ENCODE assay signal across 23 mouse cellular contexts in genomic region chr1:67366038-67366437, GRCm38 (mm10).
DNase-seq lines count a peak whose midpoint lies in the region; ATAC-seq and TF ChIP-seq lines count a peak whose summit lies in the region.
"Had no signal": no experiment of that assay in that cellular context is flagged by ENCODE, and none has a peak within 500 bp of the region (broad histone marks: within the 10 kb centered on the region; RNA-seq: fewer than 3 reads in every experiment).

No protein-coding gene starts in this region.

- H3K9me3 ChIP-seq in embryonic facial prominence, embryonic 11.5 days (replicated peaks; ENCODE audit: control insufficient read depth, low read length), result no peaks in the 10 kb centered on the region
- no peaks in the 10 kb centered on the region for H3K9me3 ChIP-seq in embryonic facial prominence, embryonic 10.5 days
- no peaks in the 10 kb centered on the region for H3K9me3 ChIP-seq in neural tube, embryonic 11.5 days (ENCODE audit: control insufficient read depth, low read length)
- no peaks in the 10 kb centered on the region for H3K9me3 ChIP-seq in neural tube, embryonic 15.5 days (replicated peaks)
- no peaks in the 10 kb centered on the region for H3K9me3 ChIP-seq in midbrain, embryonic 11.5 days (ENCODE audit: control insufficient read depth, low read length)
- H3K9me3 ChIP-seq: embryonic facial prominence, embryonic 13.5 days; limb, embryonic 12.5 days had no signal

- no peaks in the 10 kb centered on the region for H3K36me3 ChIP-seq in embryonic facial prominence, embryonic 11.5 days (replicated peaks; ENCODE audit: control insufficient read depth, insufficient read depth, low read depth, low read length)
- no peaks in the 10 kb centered on the region for H3K36me3 ChIP-seq in embryonic facial prominence, embryonic 10.5 days (replicated peaks)
- no peaks in the 10 kb centered on the region for H3K36me3 ChIP-seq in neural tube, embryonic 11.5 days (ENCODE audit: control insufficient read depth, insufficient read depth, low read length)
- no peaks in the 10 kb centered on the region for H3K36me3 ChIP-seq in neural tube, embryonic 15.5 days
- H3K36me3 ChIP-seq in midbrain, embryonic 11.5 days (ENCODE audit: control insufficient read depth, insufficient read depth, low read length), result no peaks in the 10 kb centered on the region
- H3K36me3 ChIP-seq: embryonic facial prominence, embryonic 13.5 days; limb, embryonic 12.5 days had no signal

- no peaks in the 10 kb centered on the region for H3K4me1 ChIP-seq in embryonic facial prominence, embryonic 11.5 days (ENCODE audit: control insufficient read depth, insufficient read depth, low read length)
- H3K4me1 ChIP-seq in embryonic facial prominence, embryonic 10.5 days, result no peaks in the 10 kb centered on the region
- H3K4me1 ChIP-seq in neural tube, embryonic 11.5 days (ENCODE audit: control insufficient read depth, insufficient read depth, low read length), result no peaks in the 10 kb centered on the region
- no peaks in the 10 kb centered on the region for H3K4me1 ChIP-seq in neural tube, embryonic 15.5 days
- peaks cover 9% of the 10 kb centered on the region for H3K4me1 ChIP-seq in midbrain, embryonic 11.5 days (ENCODE audit: control insufficient read depth, insufficient read depth, low read length)
- H3K4me1 ChIP-seq: embryonic facial prominence, embryonic 13.5 days; limb, embryonic 12.5 days had no signal

- no peak overlapping the region for H3K4me3 ChIP-seq in embryonic facial prominence, embryonic 11.5 days (ENCODE audit: low read depth, low read length)
- H3K4me3 ChIP-seq in embryonic facial prominence, embryonic 10.5 days, result no peak overlapping the region
- no peak overlapping the region for H3K4me3 ChIP-seq in neural tube, embryonic 11.5 days (ENCODE audit: low read depth, low read length)
- no peak overlapping the region for H3K4me3 ChIP-seq in neural tube, embryonic 15.5 days (replicated peaks)
- no peak overlapping the region for H3K4me3 ChIP-seq in midbrain, embryonic 11.5 days (ENCODE audit: low read depth, low read length)
- no peak overlapping the region for H3K4me3 ChIP-seq in gastrocnemius, adult 2 months
- H3K4me3 ChIP-seq: embryonic facial prominence, embryonic 13.5 days; erythroblast, embryonic 14.5 days; limb, embryonic 12.5 days had no signal

- ATAC-seq in embryonic facial prominence, embryonic 11.5 days (replicated peaks; ENCODE audit: insufficient number of reproducible peaks, low FRiP score, low TSS enrichment, low read depth), result no peak
- peak; percentile 55; the same call in 1 of the 2 replicates for ATAC-seq in neural tube, embryonic 11.5 days (ENCODE audit: insufficient read depth, low FRiP score, low TSS enrichment)
- ATAC-seq in neural tube, embryonic 15.5 days (ENCODE audit: low FRiP score), result no peak
- peak; percentile 90 for ATAC-seq in midbrain, embryonic 11.5 days (ENCODE audit: low FRiP score)
- ATAC-seq: liver, postnatal 0 days; lung, postnatal 0 days had no signal

- no peak for TF ChIP-seq CTCF in gastrocnemius, adult 2 months (IDR thresholded peaks at IDR 0.05)

- H3K27me3 ChIP-seq in embryonic facial prominence, embryonic 11.5 days (ENCODE audit: control insufficient read depth, insufficient read depth, low read length), result no peaks in the 10 kb centered on the region
- H3K27me3 ChIP-seq in embryonic facial prominence, embryonic 10.5 days (replicated peaks; ENCODE audit: low read depth, poor library complexity, severe bottlenecking), result no peaks in the 10 kb centered on the region
- no peaks in the 10 kb centered on the region for H3K27me3 ChIP-seq in neural tube, embryonic 11.5 days (ENCODE audit: control insufficient read depth, insufficient read depth, low read length)
- no peaks in the 10 kb centered on the region for H3K27me3 ChIP-seq in neural tube, embryonic 15.5 days (replicated peaks)
- H3K27me3 ChIP-seq in midbrain, embryonic 11.5 days (ENCODE audit: control insufficient read depth, insufficient read depth, low read length), result no peaks in the 10 kb centered on the region
- H3K27me3 ChIP-seq: embryonic facial prominence, embryonic 13.5 days; limb, embryonic 12.5 days had no signal

- peak; percentile 4 for DNase-seq in embryonic facial prominence, embryonic 11.5 days (ENCODE audit: low spot score)
- no peak for DNase-seq in embryonic facial prominence, embryonic 10.5 days (ENCODE audit: low spot score)
- DNase-seq in neural tube, embryonic 11.5 days (ENCODE audit: low spot score), result no peak
- peak; percentile 87 for DNase-seq in midbrain, embryonic 11.5 days (ENCODE audit: low spot score, missing footprints)
- DNase-seq in gastrocnemius, adult 2 months, result no peak
- no peak for DNase-seq in spleen, adult 18-20 months
- DNase-seq in lung, postnatal 14 days, result no peak
- DNase-seq: adrenal gland, postnatal 25 days; cerebellum, adult 9-10 months; gastrocnemius, postnatal 10 days; heart, adult 11 months; kidney, adult 2 months; kidney, postnatal 10 days; liver, postnatal 0 days; retina, postnatal 1 day; right cerebral cortex, postnatal 25 days had no signal

- H3K9ac ChIP-seq in embryonic facial prominence, embryonic 11.5 days (replicated peaks; ENCODE audit: low read length), result no peak overlapping the region
- H3K9ac ChIP-seq in neural tube, embryonic 11.5 days (ENCODE audit: low read length), result no peak overlapping the region
- no peak overlapping the region for H3K9ac ChIP-seq in neural tube, embryonic 15.5 days (replicated peaks)
- no peak overlapping the region for H3K9ac ChIP-seq in midbrain, embryonic 11.5 days (ENCODE audit: low read length)
- H3K9ac ChIP-seq: embryonic facial prominence, embryonic 13.5 days; limb, embryonic 12.5 days; liver, postnatal 0 days had no signal

- H3K4me2 ChIP-seq in embryonic facial prominence, embryonic 11.5 days (ENCODE audit: low read depth, low read length), result no peak overlapping the region
- no peak overlapping the region for H3K4me2 ChIP-seq in neural tube, embryonic 11.5 days (ENCODE audit: low read depth)
- H3K4me2 ChIP-seq in neural tube, embryonic 15.5 days, result no peak overlapping the region
- no peak overlapping the region for H3K4me2 ChIP-seq in midbrain, embryonic 11.5 days
- H3K4me2 ChIP-seq: embryonic facial prominence, embryonic 13.5 days; heart, embryonic 11.5 days; limb, embryonic 12.5 days; liver, embryonic 11.5 days had no signal

- WGBS in embryonic facial prominence, embryonic 11.5 days, result 28% methylated on average over 2 of the region's 2 CpGs
- WGBS in embryonic facial prominence, embryonic 10.5 days, result 32% methylated on average over 2 of the region's 2 CpGs
- 36% methylated on average over 2 of the region's 2 CpGs for WGBS in neural tube, embryonic 11.5 days
- 9% methylated on average over 2 of the region's 2 CpGs for WGBS in neural tube, embryonic 15.5 days
- 16% methylated on average over 2 of the region's 2 CpGs for WGBS in midbrain, embryonic 11.5 days

- intact Hi-C loops in gastrocnemius, adult 2 months (cut with DNase I), result no loop called here

- no peak overlapping the region for H3K27ac ChIP-seq in embryonic facial prominence, embryonic 11.5 days (replicated peaks; ENCODE audit: low read depth, low read length)
- H3K27ac ChIP-seq in embryonic facial prominence, embryonic 10.5 days (replicated peaks), result no peak overlapping the region
- no peak overlapping the region for H3K27ac ChIP-seq in neural tube, embryonic 11.5 days (ENCODE audit: low read depth, low read length)
- H3K27ac ChIP-seq in neural tube, embryonic 15.5 days (replicated peaks), result no peak overlapping the region
- H3K27ac ChIP-seq in midbrain, embryonic 11.5 days (ENCODE audit: low read depth, low read length), result peak overlapping the region; percentile 32; the same call in 1 of the 2 replicates
- no peak overlapping the region for H3K27ac ChIP-seq in gastrocnemius, adult 2 months
- H3K27ac ChIP-seq: embryonic facial prominence, embryonic 13.5 days; limb, embryonic 12.5 days had no signal

Comparison
In these comparisons a context has a peak if more than half of its experiments do, and no peak if none do; other contexts are left out.
1. ATAC-seq: peak in neural tube, embryonic 11.5 days (single experiment) and midbrain, embryonic 11.5 days (single experiment); none in embryonic facial prominence, embryonic 11.5 days (single experiment) and neural tube, embryonic 15.5 days (single experiment).
2. DNase-seq: peak in embryonic facial prominence, embryonic 11.5 days (single experiment) and midbrain, embryonic 11.5 days (single experiment); none in embryonic facial prominence, embryonic 10.5 days (single experiment), neural tube, embryonic 11.5 days (single experiment), gastrocnemius, adult 2 months (single experiment), spleen, adult 18-20 months (0 of 2) and lung, postnatal 14 days (single experiment).